Mouse (Mus musculus): Measurements from ENCODE around the gene Olfr574. TPM values are rescaled to one million over a fixed set of nuclear protein-coding genes. Genes with fewer than 3 reads are reported as not detected.

Olfr574 gene
- not detected in 2 replicates for polyA plus RNA-seq (2012; rRNA removed)

DNA sequence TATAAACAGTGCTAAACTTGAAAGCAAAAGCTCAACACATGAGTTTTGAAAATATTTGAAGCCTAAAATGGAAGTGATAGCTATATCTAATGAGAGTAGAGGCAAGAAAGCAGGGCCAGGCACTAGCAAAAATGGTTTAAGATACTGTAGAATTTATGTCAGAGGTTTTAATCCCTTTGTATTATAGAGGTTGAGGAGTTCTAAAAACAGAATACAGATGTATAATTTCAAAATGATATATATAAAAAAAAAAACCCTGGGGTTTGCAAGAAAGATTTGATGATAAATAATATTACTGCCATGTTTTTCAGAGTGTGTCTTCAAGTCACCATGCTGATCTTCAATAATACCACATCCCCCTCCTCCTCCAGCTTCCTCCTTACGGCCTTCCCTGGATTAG is at the start of gene Olfr574:
Gene Olfr574, plus strand, starts transcription at position 301 of the 400 bp plus-strand sequence.

DNA sequence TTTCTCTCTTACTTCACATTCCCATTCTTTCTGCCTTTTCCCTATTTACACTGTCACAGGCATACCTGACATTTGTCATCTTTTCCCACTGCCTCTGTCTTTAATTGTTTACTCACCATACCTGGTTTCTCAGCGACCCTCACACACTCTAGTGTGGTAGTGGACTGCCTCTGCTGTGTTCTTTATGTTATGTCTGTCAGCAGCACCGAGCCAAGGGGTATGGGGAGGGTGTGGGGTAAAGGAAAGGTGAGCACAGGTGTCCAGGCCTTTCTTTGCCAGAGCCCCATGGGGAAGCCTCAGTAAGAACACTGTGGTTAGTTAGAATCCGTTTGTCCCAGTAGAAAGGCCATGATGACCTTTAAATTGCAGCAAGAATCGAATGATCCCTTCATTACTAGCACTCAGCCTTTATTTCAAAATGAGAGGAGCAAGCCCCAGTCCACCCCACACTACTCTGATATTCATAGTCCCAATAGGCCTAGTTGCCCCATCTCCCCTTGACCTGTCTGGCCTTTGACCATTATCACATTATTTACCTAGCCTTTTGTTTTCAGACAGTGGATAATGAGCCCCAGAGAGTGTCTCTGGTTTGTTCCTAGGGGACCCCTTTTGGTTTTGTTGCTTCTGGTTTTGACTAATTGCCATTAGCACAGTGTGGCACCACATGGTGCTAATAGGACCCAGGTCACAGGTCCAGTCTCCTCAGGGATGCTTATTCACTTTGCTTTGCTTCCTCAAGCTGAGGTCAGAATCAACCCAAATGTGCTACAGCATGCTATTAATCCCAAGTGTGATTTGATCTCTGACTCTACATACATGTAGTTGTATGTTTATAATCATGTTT is 31.0 kb upstream of the Olfr574 start, which contains the start of gene Olfr571:
Gene Olfr571, minus strand, starts transcription at position 505 of the 844 bp plus-strand sequence.

DNA sequence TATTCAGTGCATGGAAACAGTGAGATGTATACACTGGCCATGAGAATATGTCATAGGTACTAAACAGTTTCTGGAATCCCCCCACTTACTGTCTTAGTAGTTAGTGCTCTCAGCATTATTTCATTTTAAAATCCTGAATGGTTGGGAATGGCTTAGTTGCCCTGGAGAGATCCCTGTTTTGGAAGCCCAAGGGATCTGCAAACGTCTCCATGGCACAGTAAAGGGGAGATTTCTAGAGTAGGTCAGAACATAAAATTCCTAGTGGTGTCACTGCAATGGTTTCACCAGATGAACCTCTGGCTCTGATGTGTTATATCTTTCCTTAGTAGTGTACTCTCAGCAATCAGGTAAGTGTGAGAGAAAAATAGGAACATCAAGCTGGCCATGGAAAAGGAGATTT is 24.2 kb upstream of the Olfr574 start, which contains the start of gene Olfr572:
Gene Olfr572, plus strand, starts transcription at position 301 of the 400 bp plus-strand sequence.

DNA sequence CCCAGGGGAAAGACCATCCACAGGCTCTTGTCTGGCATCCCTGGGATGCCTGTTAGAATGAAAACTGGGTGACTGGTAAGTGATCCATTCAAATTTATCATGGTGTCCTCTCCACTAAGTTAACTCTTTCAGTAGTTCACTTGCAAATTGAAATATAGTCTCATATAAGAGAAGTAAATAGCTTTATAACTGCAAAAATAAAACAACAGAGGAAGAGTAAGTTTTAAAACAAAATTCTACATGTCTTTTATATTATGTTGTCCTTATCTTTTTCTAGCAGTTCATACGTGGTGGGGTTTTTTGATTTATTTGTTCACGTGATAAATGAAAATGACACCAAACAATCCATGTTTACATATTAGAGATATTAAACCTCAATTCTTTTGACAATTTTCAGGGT is 5.8 kb upstream of the Olfr574 start, which contains the start of gene Olfr573-ps1:
Gene Olfr573-ps1, minus strand, starts transcription at position 101 of the 400 bp plus-strand sequence.

DNA sequence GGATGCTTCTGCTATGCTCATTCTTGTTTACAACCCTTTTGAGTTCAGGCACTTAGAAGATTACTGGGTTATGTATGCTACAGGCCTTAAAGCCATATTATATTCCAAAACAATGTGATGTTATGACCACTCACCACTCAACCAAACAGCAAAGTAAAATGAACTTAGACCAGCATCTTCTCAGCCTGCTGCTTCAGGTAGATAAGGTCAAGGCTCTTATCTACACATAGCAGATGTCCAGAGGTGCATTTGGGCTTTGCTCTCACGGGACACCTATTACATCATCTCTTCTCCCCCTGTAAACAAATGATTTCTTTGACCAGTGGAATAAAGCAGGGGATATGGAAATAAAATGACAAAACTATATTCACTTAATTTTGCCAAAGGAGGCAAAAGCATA is 10.3 kb downstream of the Olfr574 start, which contains the start of gene Olfr575:
Gene Olfr575, minus strand, starts transcription at position 183 of the 400 bp plus-strand sequence.

DNA sequence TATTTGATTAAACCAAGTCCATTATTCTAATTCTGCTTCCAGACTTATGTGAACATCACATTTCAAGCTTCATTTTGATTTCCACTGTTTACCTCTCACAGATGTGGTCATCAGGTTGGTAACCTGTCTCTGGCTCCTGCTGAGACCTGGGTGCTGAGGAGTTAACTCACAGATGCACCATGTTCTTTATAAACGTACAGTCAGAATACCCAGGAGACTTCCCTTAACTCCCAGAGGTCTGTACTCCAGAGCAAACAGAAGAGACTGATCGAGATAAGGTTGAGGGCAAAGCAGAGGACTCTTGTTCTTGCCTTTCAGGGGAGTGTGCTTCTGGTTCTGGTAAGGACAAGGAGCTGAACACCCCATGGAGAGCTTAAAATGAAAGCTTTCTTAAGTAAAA is 14.1 kb downstream of the Olfr574 start, which contains the start of gene Olfr576:
Gene Olfr576, plus strand, starts transcription at position 301 of the 400 bp plus-strand sequence.

DNA sequence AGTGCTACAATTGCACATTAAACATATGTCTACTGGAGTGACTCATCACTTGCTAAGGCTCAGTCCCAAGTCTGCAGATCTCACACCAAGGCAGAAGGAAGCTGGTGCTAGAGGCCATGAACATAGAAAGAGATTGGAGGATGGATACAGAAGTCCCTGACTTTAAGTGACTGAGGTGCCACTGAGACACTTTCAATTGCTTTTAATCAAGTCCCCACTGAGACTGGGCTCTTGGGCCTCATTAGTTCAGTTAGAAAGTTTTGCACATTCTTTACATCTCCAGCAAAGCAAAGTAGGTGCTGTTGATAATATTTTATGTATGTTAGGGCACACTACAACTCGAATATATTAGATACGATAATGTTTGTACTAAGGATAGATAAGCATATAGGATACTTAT is 27.6 kb downstream of the Olfr574 start, which contains the start of gene Olfr577:
Gene Olfr577, minus strand, starts transcription at position 101 of the 400 bp plus-strand sequence.

DNA sequence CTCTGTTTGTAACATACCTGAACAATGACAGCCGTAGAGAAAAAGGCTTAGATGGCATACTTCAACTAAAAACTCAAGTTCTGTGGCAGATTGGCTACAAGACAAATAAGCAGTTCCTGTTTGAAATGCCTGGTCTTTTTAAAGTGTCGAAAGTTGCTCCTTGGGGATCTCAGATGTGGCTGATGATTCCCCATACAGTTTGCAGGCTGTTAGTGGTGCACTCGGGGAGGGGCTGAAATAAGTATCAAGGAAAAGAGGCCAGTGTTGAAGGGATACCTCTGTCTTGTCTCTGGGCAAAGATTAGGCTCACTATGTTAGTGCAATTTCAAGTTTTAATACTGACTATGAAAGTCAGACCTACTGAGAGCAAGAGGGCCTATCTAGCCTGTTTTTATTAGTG is 41.0 kb downstream of the Olfr574 start, which contains the start of gene Olfr578:
Gene Olfr578, minus strand, starts transcription at position 101 of the 400 bp plus-strand sequence.

Other genes with a start within 250 kb of the Olfr574 start
- 0.90 and 1.6 TPM in 2 replicates for gene Olfr558, start 246.3 kb upstream of the Olfr574 start, polyA plus RNA-seq (2012; rRNA removed)
- 0.12 and 0.20 TPM in 2 replicates for gene Olfr33, start 229.4 kb upstream of the Olfr574 start, polyA plus RNA-seq (2012; rRNA removed)
- gene Olfr559, start 221.0 kb upstream of the Olfr574 start, polyA plus RNA-seq (2012; rRNA removed) = not detected in 2 replicates
- gene Olfr560, start 189.1 kb upstream of the Olfr574 start, polyA plus RNA-seq (2012; rRNA removed) = 0.14 and 0.16 TPM in 2 replicates
- 7.7 and 9.7 TPM in 2 replicates for gene Olfr78, start 189.0 kb upstream of the Olfr574 start, polyA plus RNA-seq (2012; rRNA removed)
- gene Olfr561, start 177.2 kb upstream of the Olfr574 start, polyA plus RNA-seq (2012; rRNA removed) = not detected in 2 replicates
- gene Olfr564, start 145.0 kb upstream of the Olfr574 start, polyA plus RNA-seq (2012; rRNA removed) = not detected in 2 replicates
- not detected in 2 replicates for gene Olfr566, start 89.7 kb upstream of the Olfr574 start, polyA plus RNA-seq (2012; rRNA removed)
- not detected in 2 replicates for gene Olfr568, start 71.3 kb upstream of the Olfr574 start, polyA plus RNA-seq (2012; rRNA removed)
- not detected in 2 replicates for gene Olfr569, start 57.6 kb upstream of the Olfr574 start, polyA plus RNA-seq (2012; rRNA removed)
- not detected in 2 replicates for gene Olfr570, start 53.9 kb upstream of the Olfr574 start, polyA plus RNA-seq (2012; rRNA removed)
- not detected in 2 replicates for gene Olfr571, start 30.9 kb upstream of the Olfr574 start, polyA plus RNA-seq (2012; rRNA removed)
- gene Olfr572, start 24.1 kb upstream of the Olfr574 start, polyA plus RNA-seq (2012; rRNA removed) = not detected in 2 replicates
- gene Olfr573-ps1, start 5.9 kb upstream of the Olfr574 start, polyA plus RNA-seq (2012; rRNA removed) = not detected in 2 replicates
- not detected in 2 replicates for gene Olfr575, start 10.3 kb downstream of the Olfr574 start, polyA plus RNA-seq (2012; rRNA removed)
- gene Olfr576, start 14.2 kb downstream of the Olfr574 start, polyA plus RNA-seq (2012; rRNA removed) = not detected in 2 replicates
- not detected in 2 replicates for gene Olfr577, start 27.5 kb downstream of the Olfr574 start, polyA plus RNA-seq (2012; rRNA removed)
- gene Olfr578, start 40.9 kb downstream of the Olfr574 start, polyA plus RNA-seq (2012; rRNA removed) = not detected in 2 replicates
- not detected in 2 replicates for gene Olfr582, start 89.6 kb downstream of the Olfr574 start, polyA plus RNA-seq (2012; rRNA removed)
- gene Olfr583, start 102.8 kb downstream of the Olfr574 start, polyA plus RNA-seq (2012; rRNA removed) = not detected in 2 replicates
- not detected in 2 replicates for gene Olfr584, start 133.4 kb downstream of the Olfr574 start, polyA plus RNA-seq (2012; rRNA removed)
- not detected in 2 replicates for gene Olfr585, start 149.3 kb downstream of the Olfr574 start, polyA plus RNA-seq (2012; rRNA removed)
- gene Olfr586, start 177.2 kb downstream of the Olfr574 start, polyA plus RNA-seq (2012; rRNA removed) = not detected in 2 replicates
- gene Olfr588-ps1, start 192.4 kb downstream of the Olfr574 start, polyA plus RNA-seq (2012; rRNA removed) = not detected in 2 replicates
- gene Olfr589, start 207.9 kb downstream of the Olfr574 start, polyA plus RNA-seq (2012; rRNA removed) = not detected in 2 replicates
- not detected in 2 replicates for gene Olfr591, start 229.9 kb downstream of the Olfr574 start, polyA plus RNA-seq (2012; rRNA removed)
- gene Olfr592, start 236.3 kb downstream of the Olfr574 start, polyA plus RNA-seq (2012; rRNA removed) = not detected in 2 replicates